Mouse (Mus musculus) kidney, embryonic 16.5 days (tissue): ENCODE data around the gene Dnah14. TPM values are rescaled to one million over a fixed set of nuclear protein-coding genes. Genes with fewer than 3 reads are reported as not detected.

ENCODE experiments used
- ATAC-seq: fragments of 200-750 bp; cut with Nextera tagmentation; 2 replicates; pipeline ENCODE4 v1.8.0; 2017; ENCODE audit warnings: moderate TSS enrichment; ENCODE audit not compliant: low FRiP score, low TSS enrichment
- H3K27ac ChIP-seq: fragments of 300-500 bp; sonication (generic); 2 replicates; pipeline ENCODE4 v1.5.1; 2014; ENCODE audit warnings: low read length
- H3K27me3 ChIP-seq: fragments of 300-500 bp; sonication (generic); 2 replicates; pipeline ENCODE4 v1.6.1; 2014; ENCODE audit warnings: low read length, control low read depth, mixed read lengths; ENCODE audit not compliant: insufficient read depth
- H3K36me3 ChIP-seq: fragments of 300-500 bp; sonication (generic); 2 replicates; pipeline ENCODE4 v1.6.1; 2014; ENCODE audit warnings: low read length, control low read depth, mixed read lengths; ENCODE audit not compliant: insufficient read depth
- H3K4me1 ChIP-seq: fragments of 300-500 bp; sonication (generic); 2 replicates; pipeline ENCODE4 v1.6.1; 2014; ENCODE audit warnings: low read length, control low read depth, mixed read lengths; ENCODE audit not compliant: insufficient read depth
- H3K4me2 ChIP-seq: fragments of 300-500 bp; sonication (generic); replicated peaks from 2 replicates; pipeline ENCODE4 v1.6.1; 2014; ENCODE audit warnings: low read depth, low read length
- H3K4me3 ChIP-seq: fragments of 300-500 bp; sonication (generic); 2 replicates; pipeline ENCODE4 v1.5.1; 2014; ENCODE audit warnings: mild to moderate bottlenecking, low read length
- H3K9ac ChIP-seq: fragments of 300-500 bp; sonication (generic); replicated peaks from 2 replicates; pipeline ENCODE4 v1.6.1; 2014; ENCODE audit warnings: low read length
- H3K9me3 ChIP-seq: fragments of 300-500 bp; sonication (generic); 2 replicates; pipeline ENCODE4 v1.6.1; 2016; ENCODE audit warnings: low read length, control low read depth
- WGBS: fragments of 180-500 bp; shearing (Covaris S2); extraction: QIAGEN DNeasy Blood & Tissue Kit; methylation state at CpG from one replicate; pipeline ENCODE4 v1.1.7; 2014; 5-methylcytosine and 5-hydroxymethylcytosine counted together
- polyA plus RNA-seq: library from polyadenylated mRNA; unstranded; fragments of >200 nt; fragmentation: Nextera tagmentation; extraction: Ambion mirVana; gene quantifications from 2 replicates; pipeline ENCODE4 v1.2.1, GENCODE M21; 2015

Gene Dnah14
- polyA plus RNA-seq, 1 experiment from 2014 or later: 0.91 TPM

- Histone ChIP-seq H3K27ac (no peak overlapping the region), H3K9me3 (no peaks in the 10 kb centered on the region), H3K36me3 (no peaks in the 10 kb centered on the region), H3K4me2 (no peak overlapping the region), H3K4me3 (no peak overlapping the region), H3K27me3 (no peaks in the 10 kb centered on the region), H3K9ac (no peak overlapping the region), H3K4me1 (no peaks in the 10 kb centered on the region)
- 49% methylated on average over 5 of the region's 5 CpGs for WGBS
- ATAC-seq: no peak
Measured at GRCm38 (mm10) chr1:181550826-181551225, 25.5 kb upstream of the Dnah14 start.

- Histone ChIP-seq H3K4me2 (no peak overlapping the region), H3K9me3 (no peaks in the 10 kb centered on the region), H3K9ac (no peak overlapping the region), H3K4me3 (no peak overlapping the region), H3K36me3 (no peaks in the 10 kb centered on the region), H3K4me1 (no peaks in the 10 kb centered on the region), H3K27ac (no peak overlapping the region), H3K27me3 (no peaks in the 10 kb centered on the region)
- peak; percentile 57; the same call in 1 of the 2 replicates for ATAC-seq
- 34% methylated on average over 10 of the region's 10 CpGs for WGBS
Measured at GRCm38 (mm10) chr1:181552533-181553410, 23.6 kb upstream of the Dnah14 start.

- H3K36me3 ChIP-seq: no peaks in the 10 kb centered on the region
- no peaks in the 10 kb centered on the region for H3K9me3 ChIP-seq
- no peak overlapping the region for H3K4me3 ChIP-seq
- no peak for ATAC-seq
- H3K9ac ChIP-seq: no peak overlapping the region
- 78% methylated on average over 5 of the region's 5 CpGs for WGBS
- no peak overlapping the region for H3K4me2 ChIP-seq
- H3K27me3 ChIP-seq: no peaks in the 10 kb centered on the region
- no peak overlapping the region for H3K27ac ChIP-seq
- H3K4me1 ChIP-seq: no peaks in the 10 kb centered on the region
Measured at GRCm38 (mm10) chr1:181555475-181555874, 20.9 kb upstream of the Dnah14 start.

GRCm38 (mm10) chr1:181559655-181560054 is 16.7 kb upstream of the Dnah14 start:
- H3K4me1 ChIP-seq: peaks cover 14% of the 10 kb centered on the region; the same call in 1 of the 2 replicates
- no peak for ATAC-seq
- H3K27ac ChIP-seq: no peak overlapping the region

GRCm38 (mm10) chr1:181560325-181560724 is 16.0 kb upstream of the Dnah14 start:
- Histone ChIP-seq H3K27me3 (no peaks in the 10 kb centered on the region), H3K9me3 (no peaks in the 10 kb centered on the region), H3K4me3 (no peak overlapping the region), H3K9ac (no peak overlapping the region), H3K4me2 (no peak overlapping the region), H3K27ac (no peak overlapping the region), H3K36me3 (no peaks in the 10 kb centered on the region), H3K4me1 (peaks cover 14% of the 10 kb centered on the region; the same call in 1 of the 2 replicates)
- WGBS: 73% methylated on average over 6 of the region's 6 CpGs
- ATAC-seq: no peak

More at GRCm38 (mm10) chr1:181559655-181560054, 16.7 kb upstream of the Dnah14 start:
- WGBS: 85% methylated on average over 10 of the region's 10 CpGs
- H3K27me3 ChIP-seq: no peaks in the 10 kb centered on the region
- no peaks in the 10 kb centered on the region for H3K36me3 ChIP-seq
- no peak overlapping the region for H3K9ac ChIP-seq
- H3K9me3 ChIP-seq: no peaks in the 10 kb centered on the region
- no peak overlapping the region for H3K4me3 ChIP-seq
- no peak overlapping the region for H3K4me2 ChIP-seq

GRCm38 (mm10) chr1:181560896-181561767 is 15.2 kb upstream of the Dnah14 start:
- WGBS: 22% methylated on average over 9 of the region's 9 CpGs
- Histone ChIP-seq H3K4me1 (peaks cover 14% of the 10 kb centered on the region; the same call in 1 of the 2 replicates), H3K27ac (no peak overlapping the region), H3K36me3 (no peaks in the 10 kb centered on the region), H3K9me3 (no peaks in the 10 kb centered on the region), H3K4me3 (no peak overlapping the region), H3K4me2 (no peak overlapping the region), H3K9ac (no peak overlapping the region), H3K27me3 (no peaks in the 10 kb centered on the region)
- no peak for ATAC-seq

- no peak overlapping the region for H3K4me2 ChIP-seq
- 30% methylated on average over 8 of the region's 8 CpGs for WGBS
- H3K4me3 ChIP-seq: no peak overlapping the region
- no peak overlapping the region for H3K9ac ChIP-seq
- no peaks in the 10 kb centered on the region for H3K27me3 ChIP-seq
- H3K27ac ChIP-seq: no peak overlapping the region
- peaks cover 14% of the 10 kb centered on the region; the same call in 1 of the 2 replicates for H3K4me1 ChIP-seq
- no peaks in the 10 kb centered on the region for H3K36me3 ChIP-seq
- H3K9me3 ChIP-seq: no peaks in the 10 kb centered on the region
- no peak for ATAC-seq
Measured at GRCm38 (mm10) chr1:181561768-181562444, 14.5 kb upstream of the Dnah14 start.

- Histone ChIP-seq H3K27me3 (no peaks in the 10 kb centered on the region), H3K4me1 (no peaks in the 10 kb centered on the region), H3K36me3 (no peaks in the 10 kb centered on the region), H3K9me3 (no peaks in the 10 kb centered on the region), H3K4me3 (no peak overlapping the region), H3K9ac (no peak overlapping the region), H3K27ac (no peak overlapping the region), H3K4me2 (no peak overlapping the region)
- ATAC-seq: peak; percentile 71
- 17% methylated on average over 9 of the region's 9 CpGs for WGBS
Measured at GRCm38 (mm10) chr1:181569447-181569846, 6.9 kb upstream of the Dnah14 start.

- H3K4me1 ChIP-seq: no peaks in the 10 kb centered on the region
Measured at GRCm38 (mm10) chr1:181583152-181583551, 6.8 kb downstream of the Dnah14 start.

More at GRCm38 (mm10) chr1:181583152-181583551, 6.8 kb downstream of the Dnah14 start:
- Histone ChIP-seq H3K4me2 (no peak overlapping the region), H3K36me3 (no peaks in the 10 kb centered on the region), H3K9ac (no peak overlapping the region), H3K9me3 (no peaks in the 10 kb centered on the region), H3K27me3 (no peaks in the 10 kb centered on the region), H3K27ac (no peak overlapping the region), H3K4me3 (no peak overlapping the region)
- no peak for ATAC-seq
- 59% methylated on average over 8 of the region's 8 CpGs for WGBS
